ENCODE assay signal across 8 mouse cellular contexts in the genomic region with DNA sequence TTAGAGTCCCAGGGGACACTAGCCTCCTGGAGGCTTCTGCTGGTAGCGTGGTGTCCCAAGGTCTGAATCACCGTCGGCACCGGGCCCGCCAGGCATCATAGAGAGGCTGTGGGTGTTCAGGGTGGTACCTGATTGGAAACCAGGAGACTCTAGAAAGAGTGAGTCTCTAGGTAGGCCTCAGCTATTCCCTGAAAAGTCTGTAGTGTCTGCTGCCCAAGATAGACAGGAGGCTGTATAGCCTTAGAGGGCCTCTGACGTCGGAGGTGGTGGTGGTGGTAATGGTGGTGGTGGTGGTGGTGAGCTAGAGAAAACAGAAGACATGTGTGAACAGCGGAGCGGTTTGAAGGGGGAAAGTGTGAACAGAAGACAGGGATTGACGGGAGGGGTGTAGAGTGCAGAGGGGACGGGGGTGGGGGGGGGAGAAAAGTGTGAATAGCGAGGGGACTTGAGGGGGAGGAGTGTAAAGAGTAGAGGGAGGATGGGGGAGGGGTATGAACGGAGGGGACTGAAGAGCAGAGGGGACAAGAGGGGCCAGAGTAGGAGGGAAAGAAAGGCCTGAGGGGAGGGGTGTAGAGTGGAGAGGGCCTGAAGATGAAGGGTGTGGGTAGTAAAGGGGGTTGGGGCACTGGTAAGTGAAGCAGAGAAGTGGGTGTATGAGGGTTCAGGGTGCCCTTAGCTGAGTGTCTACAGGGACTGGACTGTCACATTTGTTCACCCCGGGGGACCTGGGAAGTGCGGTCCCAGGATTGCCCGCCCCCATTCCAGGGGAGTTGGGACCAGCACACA.
DNase-seq lines count a peak whose midpoint lies in the region; ATAC-seq lines count a peak whose summit lies in the region.

No protein-coding gene starts in this region.

- H3K4me1 ChIP-seq in heart, embryonic 15.5 days (replicated peaks), result peaks cover 18% of the 10 kb centered on the region
- H3K4me1 ChIP-seq in embryonic facial prominence, embryonic 10.5 days, result peaks cover 32% of the 10 kb centered on the region
- H3K4me1 ChIP-seq in hindbrain, embryonic 12.5 days, result peaks cover 36% of the 10 kb centered on the region
- H3K4me1 ChIP-seq in midbrain, embryonic 16.5 days (ENCODE audit: control insufficient read depth, insufficient read depth, low read length), result peaks cover 37% of the 10 kb centered on the region

- intact Hi-C loops in heart, postnatal 36 days (cut with DNase I), result loop anchor here (5.0 kb wide), 1 partner anchor 58 kb away; no protein-coding TSS in a partner anchor

- no peak overlapping the region for H3K9ac ChIP-seq in heart, embryonic 15.5 days
- H3K9ac ChIP-seq in hindbrain, embryonic 12.5 days, result peak overlapping the region; percentile 62; the same call in 1 of the 2 replicates
- peak overlapping the region; percentile 82 for H3K9ac ChIP-seq in midbrain, embryonic 16.5 days (ENCODE audit: low read depth, low read length)

- peak overlapping the region; percentile 54 for H3K4me3 ChIP-seq in heart, embryonic 15.5 days
- H3K4me3 ChIP-seq in embryonic facial prominence, embryonic 10.5 days, result peak overlapping the region; percentile 64
- H3K4me3 ChIP-seq in hindbrain, embryonic 12.5 days, result peak overlapping the region; percentile 41
- peak overlapping the region; percentile 49 for H3K4me3 ChIP-seq in midbrain, embryonic 16.5 days (ENCODE audit: low read depth, low read length)

- peaks cover 62% of the 10 kb centered on the region for H3K27me3 ChIP-seq in heart, embryonic 15.5 days
- peaks cover 85% of the 10 kb centered on the region for H3K27me3 ChIP-seq in embryonic facial prominence, embryonic 10.5 days (replicated peaks; ENCODE audit: low read depth, poor library complexity, severe bottlenecking)
- H3K27me3 ChIP-seq in hindbrain, embryonic 12.5 days, result peaks cover 48% of the 10 kb centered on the region
- peaks cover 3% of the 10 kb centered on the region for H3K27me3 ChIP-seq in midbrain, embryonic 16.5 days (ENCODE audit: control insufficient read depth, insufficient read depth, low read depth, low read length)

- no peak for DNase-seq in heart, postnatal 36 days
- no peak for DNase-seq in embryonic facial prominence, embryonic 10.5 days (ENCODE audit: low spot score)
- no peak for DNase-seq in thymus, postnatal 36 days
- no peak for DNase-seq in layer of hippocampus, adult 18-20 months (ENCODE audit: low spot score in 2 of 2)
- no peak for DNase-seq in kidney, postnatal 25 days

- H3K9me3 ChIP-seq in heart, embryonic 15.5 days (replicated peaks), result no peaks in the 10 kb centered on the region
- H3K9me3 ChIP-seq in embryonic facial prominence, embryonic 10.5 days, result no peaks in the 10 kb centered on the region
- H3K9me3 ChIP-seq in hindbrain, embryonic 12.5 days (replicated peaks), result no peaks in the 10 kb centered on the region
- no peaks in the 10 kb centered on the region for H3K9me3 ChIP-seq in midbrain, embryonic 16.5 days (replicated peaks; ENCODE audit: control insufficient read depth, low read length, poor library complexity, severe bottlenecking)

- ATAC-seq in heart, embryonic 15.5 days (replicated peaks; ENCODE audit: insufficient number of reproducible peaks, insufficient read depth, low FRiP score, low read depth), result no peak
- no peak for ATAC-seq in hindbrain, embryonic 12.5 days (ENCODE audit: low FRiP score)
- no peak for ATAC-seq in midbrain, embryonic 16.5 days

- H3K36me3 ChIP-seq in heart, embryonic 15.5 days, result no peaks in the 10 kb centered on the region
- H3K36me3 ChIP-seq in embryonic facial prominence, embryonic 10.5 days (replicated peaks), result no peaks in the 10 kb centered on the region
- no peaks in the 10 kb centered on the region for H3K36me3 ChIP-seq in hindbrain, embryonic 12.5 days
- no peaks in the 10 kb centered on the region for H3K36me3 ChIP-seq in midbrain, embryonic 16.5 days (ENCODE audit: control insufficient read depth, insufficient read depth, low read length)

- WGBS in heart, embryonic 15.5 days, result 21% methylated on average over 16 of the region's 16 CpGs
- WGBS in embryonic facial prominence, embryonic 10.5 days, result 21% methylated on average over 16 of the region's 16 CpGs
- 20% methylated on average over 16 of the region's 16 CpGs for WGBS in hindbrain, embryonic 12.5 days
- 14% methylated on average over 16 of the region's 16 CpGs for WGBS in midbrain, embryonic 16.5 days

- H3K4me2 ChIP-seq in heart, embryonic 15.5 days, result peak overlapping the region; percentile 91
- H3K4me2 ChIP-seq in hindbrain, embryonic 12.5 days (replicated peaks), result peak overlapping the region; percentile 88
- H3K4me2 ChIP-seq in midbrain, embryonic 16.5 days (ENCODE audit: low read length), result peak overlapping the region; percentile 92

- no peak overlapping the region for H3K27ac ChIP-seq in heart, embryonic 15.5 days
- no peak overlapping the region for H3K27ac ChIP-seq in embryonic facial prominence, embryonic 10.5 days (replicated peaks)
- peak overlapping the region; percentile 86 for H3K27ac ChIP-seq in hindbrain, embryonic 12.5 days
- peak overlapping the region; percentile 95 for H3K27ac ChIP-seq in midbrain, embryonic 16.5 days (ENCODE audit: low read length)

Comparison
In these comparisons a context has a peak if more than half of its experiments do, and no peak if none do; other contexts are left out.
1. H3K27ac ChIP-seq: peak in hindbrain, embryonic 12.5 days (single experiment) and midbrain, embryonic 16.5 days (single experiment); none in heart, embryonic 15.5 days (single experiment) and embryonic facial prominence, embryonic 10.5 days (single experiment).
2. Peak in every context shown above with its lines, with median percentiles within 50 percentile points of each other: H3K4me2 ChIP-seq and H3K4me3 ChIP-seq.